Mouse (Mus musculus) heart, postnatal 25 days (tissue): Measurements from ENCODE around the gene Tec. TPM values are rescaled to one million over a fixed set of nuclear protein-coding genes. Genes with fewer than 3 reads are reported as not detected.

Experiments used
- DNase-seq: peaks from one replicate; pipeline ENCODE4 v3.0.0; 2022; ENCODE audit warnings: low spot score
- intact Hi-C: fragments of 180-260 bp; cut with DNase I; formaldehyde crosslinking; loops from one replicate; pipeline ENCODE4 v1.15.1; 2025
- total RNA-seq, 2 experiments: library from RNA; stranded (reverse); gene quantifications; 2 replicates each; pipeline ENCODE4 v1.2.3; 2021

Tec gene
- total RNA-seq, 2 experiments from 2014 or later, result 13.9 to 15.8 TPM

DNA sequence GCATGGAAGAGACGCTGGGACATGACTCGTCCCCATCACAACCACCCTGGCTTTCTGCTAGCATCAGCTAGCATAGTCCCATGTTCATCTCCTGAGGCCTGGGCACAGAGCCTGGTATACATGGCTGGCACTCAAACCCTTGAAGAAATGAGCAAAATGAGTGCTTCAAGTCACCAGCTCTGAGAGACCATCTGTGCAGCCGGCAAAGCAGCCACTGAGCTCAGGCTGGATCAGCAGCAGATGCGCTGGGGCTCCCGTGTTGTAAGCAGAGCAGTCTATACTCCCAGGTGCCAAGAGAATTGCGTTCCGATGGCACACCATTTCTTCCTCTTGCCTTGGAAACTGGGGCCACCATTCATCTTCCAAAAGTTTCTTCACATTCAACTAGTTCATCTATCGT lies 112.3 kb downstream of the Tec start:
- DNase-seq, result no peak
- intact Hi-C loops, result loop anchor here (5.0 kb wide), 2 partner anchors 89 to 201 kb away; no protein-coding TSS in a partner anchor

DNA sequence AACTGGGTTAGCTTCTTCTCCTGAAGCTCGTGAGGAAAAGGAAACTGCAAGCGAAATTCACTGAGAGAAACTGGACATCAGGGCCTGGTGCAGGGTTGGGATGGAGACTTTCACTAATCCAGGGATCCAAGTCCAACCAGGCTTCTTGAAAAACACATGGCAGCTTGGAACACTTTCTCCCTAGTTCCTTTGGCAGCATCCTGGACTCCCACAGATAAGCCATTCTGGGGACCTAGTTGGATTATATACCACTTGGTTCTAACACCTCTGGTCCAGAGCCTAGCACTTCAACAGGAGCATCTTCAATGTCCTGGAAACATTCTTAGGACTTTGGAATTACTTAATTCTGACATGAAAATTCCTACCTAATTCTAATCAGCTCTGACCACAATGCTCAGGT lies 113.2 kb downstream of the Tec start:
- no peak for DNase-seq
- intact Hi-C loops, result loop anchor here (5.0 kb wide), 2 partner anchors 88 to 202 kb away; no protein-coding TSS in a partner anchor

DNA sequence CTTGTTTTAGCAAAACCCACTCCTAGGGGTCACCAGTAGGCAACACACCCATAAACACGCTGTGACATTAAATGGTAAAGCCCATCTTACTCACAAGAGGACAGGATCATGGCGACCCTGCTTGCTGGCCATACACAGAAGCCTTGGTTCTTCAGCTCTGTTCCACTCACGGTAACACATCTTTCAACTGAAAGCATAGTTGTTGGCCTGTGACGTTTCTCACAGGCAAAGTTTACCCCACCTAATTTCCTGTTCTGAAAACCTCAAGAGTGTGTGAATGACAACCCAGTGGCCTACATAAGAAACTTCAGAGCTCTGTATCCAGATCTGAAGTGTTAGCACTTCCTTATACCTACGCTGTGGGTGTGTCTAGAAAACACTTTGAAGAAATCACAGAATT lies 115.7 kb downstream of the Tec start, which contains the start of gene Txk:
TSS of gene Txk (minus strand) at position 193 of the 400 bp plus-strand sequence.
- DNase-seq, result no peak
- intact Hi-C loops, result no loop called here

DNA sequence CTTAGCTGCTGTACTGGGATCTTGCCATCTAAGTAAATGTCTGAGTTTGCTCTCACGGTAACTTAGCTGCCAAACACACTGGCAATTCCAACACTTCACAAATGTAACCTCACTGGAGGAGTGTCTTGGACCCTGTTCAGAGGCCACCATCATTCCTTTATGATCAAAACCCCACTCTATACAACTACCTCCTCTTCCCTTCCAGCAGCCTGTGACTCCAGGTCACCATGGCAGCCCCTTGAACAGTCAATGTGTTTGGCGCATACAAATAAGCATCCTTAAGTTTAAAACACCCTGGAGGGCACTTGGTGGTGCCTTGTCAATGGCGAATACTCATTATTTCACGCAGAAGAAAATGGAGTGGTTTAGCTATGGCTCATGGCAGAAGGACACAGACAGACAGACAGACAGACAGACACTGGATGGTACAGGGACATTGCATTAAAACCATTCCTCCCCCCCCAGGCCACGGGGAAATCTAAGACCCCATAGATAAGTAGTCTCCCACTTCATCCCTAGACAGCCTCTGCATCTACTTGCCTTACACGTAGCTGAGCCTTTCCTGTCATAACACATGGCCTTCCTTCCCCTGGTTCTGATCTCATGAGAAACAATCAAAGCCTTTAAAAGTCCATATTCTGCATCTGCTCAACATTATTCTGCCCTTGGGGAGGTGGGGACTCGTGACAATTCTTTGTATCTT lies 117.1 kb downstream of the Tec start:
- intact Hi-C loops, result no loop called here
- DNase-seq, result no peak

DNA sequence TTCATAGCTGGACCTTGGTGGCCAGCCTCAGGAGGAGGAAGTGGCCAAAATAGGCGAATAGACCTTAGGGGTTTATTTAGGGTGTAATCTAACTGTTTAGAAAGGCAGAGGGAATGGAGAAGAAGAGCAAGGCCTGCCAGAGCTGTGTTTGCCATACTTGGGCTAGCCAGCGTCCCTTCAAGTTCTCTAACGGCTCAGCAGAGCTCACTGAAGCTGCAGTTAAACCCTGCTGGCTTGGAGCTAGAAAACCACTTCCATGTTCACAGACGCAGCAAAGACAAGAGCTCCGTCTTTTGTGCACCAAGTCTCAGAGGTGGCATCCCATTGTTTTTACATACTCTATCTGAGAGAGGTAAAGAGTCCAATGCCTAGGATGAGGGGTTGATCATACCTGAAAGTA lies 118.1 kb downstream of the Tec start:
- no peak for DNase-seq
- intact Hi-C loops, result no loop called here

DNA sequence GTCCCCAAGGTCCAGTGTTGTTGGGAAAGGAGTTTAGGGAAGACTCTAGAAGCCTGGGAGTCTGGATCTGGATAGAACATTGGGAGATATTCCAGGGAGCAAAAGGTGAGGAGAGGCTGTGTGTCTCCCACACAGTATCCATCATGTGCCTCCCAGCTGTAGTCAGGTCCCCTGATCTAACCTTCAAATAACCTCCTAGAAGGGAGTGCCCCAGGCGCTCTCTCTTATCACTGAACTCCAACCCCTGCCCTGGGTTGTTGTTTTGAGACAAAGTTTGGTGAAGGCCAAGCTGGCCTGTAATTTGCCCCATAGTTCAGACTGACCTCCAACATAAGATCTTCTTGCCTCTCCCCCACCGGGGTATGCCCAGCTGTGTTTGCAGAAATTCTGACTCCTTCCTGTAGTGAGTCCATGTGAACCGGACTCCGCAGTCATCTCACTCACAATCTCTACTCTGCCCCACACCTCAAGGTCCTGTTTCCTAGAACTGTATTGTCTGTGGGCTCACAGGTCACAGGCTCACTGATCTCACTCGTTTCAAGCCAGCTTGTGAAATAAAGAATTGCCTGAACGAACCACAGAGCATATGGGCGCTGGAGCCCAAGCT lies 119.5 kb downstream of the Tec start:
- DNase-seq, result no peak
- intact Hi-C loops, result no loop called here

DNA sequence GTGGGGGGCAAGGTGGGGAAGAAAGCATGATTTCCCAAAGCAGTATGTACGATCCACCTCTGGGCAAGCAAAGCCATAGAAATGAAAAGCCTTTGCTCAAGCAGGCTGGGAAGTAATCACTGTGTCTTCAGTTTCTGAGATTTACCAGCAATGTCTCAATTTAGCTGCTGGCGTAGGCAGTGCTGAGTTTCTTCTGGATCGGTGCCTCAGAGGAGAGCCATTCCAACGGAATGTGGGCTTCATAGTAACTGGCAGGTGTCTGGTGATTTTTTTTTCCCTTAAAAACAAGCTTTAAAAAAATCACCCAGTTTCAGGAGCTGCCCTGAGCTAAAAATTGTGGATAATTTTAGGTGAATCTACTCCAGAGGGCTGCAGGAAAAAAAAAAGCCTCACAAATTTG lies 120.9 kb downstream of the Tec start:
- DNase-seq, result no peak

DNA sequence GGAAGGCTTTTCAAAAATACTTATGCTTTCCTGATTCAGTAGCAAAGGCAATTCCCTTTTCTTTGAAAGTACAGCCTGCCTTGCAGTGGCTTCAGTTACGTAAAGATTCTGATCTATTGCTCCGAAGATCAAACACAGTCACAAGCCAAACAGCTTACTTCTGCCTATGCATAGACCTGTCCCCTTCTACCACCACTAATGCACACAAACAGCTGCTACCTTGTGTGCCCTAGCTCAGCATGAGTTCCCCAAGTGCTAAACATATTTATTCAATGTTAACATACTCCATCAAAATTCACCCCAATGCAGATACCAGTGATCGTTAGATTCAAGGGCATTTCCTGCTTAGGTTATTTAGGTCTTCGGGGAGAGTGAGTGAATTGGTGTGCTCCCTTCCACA lies 121.8 kb downstream of the Tec start:
- no peak for DNase-seq

More for the DNA sequence above, 120.9 kb downstream of the Tec start:
- intact Hi-C loops, result no loop called here

DNA sequence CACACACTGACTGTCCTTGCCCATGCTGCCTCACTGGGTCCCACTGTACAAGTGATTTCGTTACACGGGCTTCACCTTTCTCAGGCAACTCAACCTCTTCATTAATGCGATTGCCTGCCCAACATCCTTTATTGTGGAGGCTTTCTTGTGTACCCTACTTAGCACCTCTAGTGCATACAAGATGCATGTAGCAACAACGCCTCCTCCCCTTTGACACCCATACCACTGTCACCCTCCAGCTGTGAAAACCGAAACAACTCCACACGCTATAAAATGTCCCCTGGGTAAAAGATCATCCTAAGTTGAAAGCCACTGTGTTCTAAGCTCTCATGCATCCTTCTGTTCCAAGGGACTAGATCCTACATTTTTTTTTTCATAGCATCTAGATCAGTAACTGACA lies 125.2 kb downstream of the Tec start:
- DNase-seq, result no peak
- intact Hi-C loops, result no loop called here

More for the DNA sequence above, 121.8 kb downstream of the Tec start:
- intact Hi-C loops, result no loop called here

DNA sequence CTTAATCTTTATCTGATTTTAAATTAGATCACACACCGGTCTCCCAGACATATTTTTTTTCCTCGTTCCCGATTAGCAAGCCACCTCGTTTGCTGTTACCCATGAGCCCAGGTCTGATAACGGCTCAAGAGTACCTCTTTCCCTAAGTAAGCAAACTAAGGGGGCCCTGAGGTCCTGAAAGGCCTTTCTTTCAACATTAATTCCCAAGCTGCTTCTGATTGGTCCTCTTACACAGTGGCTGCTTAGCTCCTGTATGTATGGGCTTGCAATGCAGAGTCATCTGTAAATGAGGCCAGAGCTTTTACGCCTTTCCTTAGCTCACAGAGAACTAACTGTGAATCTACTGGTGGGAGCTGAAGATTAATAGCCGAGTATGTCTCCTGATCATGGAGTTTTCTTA lies 131.4 kb downstream of the Tec start:
- DNase-seq, result no peak
- intact Hi-C loops, result no loop called here

DNA sequence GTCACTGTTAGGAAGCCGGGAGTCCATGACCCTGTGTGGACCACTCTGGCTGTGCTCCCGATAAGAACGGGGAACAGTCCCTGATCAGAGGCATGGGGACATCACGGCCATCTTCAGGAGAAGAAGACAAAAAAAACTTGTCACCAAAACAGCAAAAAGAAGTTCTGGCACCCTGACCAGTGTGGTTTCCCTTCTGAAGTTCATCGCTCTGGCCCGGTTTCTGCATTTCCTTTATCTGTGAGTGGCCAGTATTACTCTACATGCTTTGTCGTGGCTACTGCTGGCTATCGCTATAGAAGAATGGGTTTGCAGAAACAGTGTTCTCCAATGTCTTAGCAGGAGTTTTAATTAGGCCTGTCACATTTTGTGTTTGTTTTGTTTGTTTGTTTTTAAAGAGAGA lies 131.8 kb downstream of the Tec start:
- intact Hi-C loops, result no loop called here

DNA sequence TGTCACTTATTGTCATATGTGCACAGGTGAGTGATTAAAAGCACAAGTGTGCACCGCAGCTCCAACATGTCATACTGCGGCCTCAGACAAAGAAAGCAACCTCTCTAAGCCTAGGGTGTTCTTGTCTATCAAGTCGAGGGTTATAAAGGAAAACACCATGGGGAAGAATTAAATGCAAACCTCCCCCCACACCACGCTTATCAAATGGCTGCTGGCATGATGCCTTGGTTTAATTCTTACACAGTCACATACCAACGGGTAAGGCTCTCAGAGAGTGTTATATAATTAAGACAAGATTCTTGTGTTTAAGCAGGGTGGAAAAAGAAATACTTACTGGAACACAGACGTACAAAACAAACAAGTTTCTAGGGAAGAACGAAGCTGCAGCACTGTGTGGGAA lies 132.5 kb downstream of the Tec start:
- DNase-seq, result no peak
- intact Hi-C loops, result no loop called here

More for the DNA sequence above, 131.8 kb downstream of the Tec start:
- no peak for DNase-seq

DNA sequence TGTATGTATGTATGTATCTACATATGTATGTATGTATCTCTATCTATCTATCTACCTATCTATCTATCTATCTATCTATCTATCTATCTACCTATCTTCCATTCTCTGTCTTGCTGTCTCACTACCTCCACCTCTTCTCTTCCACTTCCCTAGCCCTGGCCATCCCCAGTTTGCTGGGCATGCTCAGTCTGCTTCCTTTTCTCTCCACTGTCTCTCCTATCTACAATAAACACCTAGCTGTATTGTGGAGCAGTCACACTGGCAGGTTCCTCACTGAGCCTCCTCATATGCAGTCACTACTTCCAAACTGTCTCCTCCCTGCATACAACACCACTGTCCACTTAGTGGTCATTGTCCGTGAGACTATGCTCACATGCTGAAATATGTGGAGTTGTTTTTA lies 135.4 kb downstream of the Tec start:
- no peak for DNase-seq
- intact Hi-C loops, result no loop called here

DNA sequence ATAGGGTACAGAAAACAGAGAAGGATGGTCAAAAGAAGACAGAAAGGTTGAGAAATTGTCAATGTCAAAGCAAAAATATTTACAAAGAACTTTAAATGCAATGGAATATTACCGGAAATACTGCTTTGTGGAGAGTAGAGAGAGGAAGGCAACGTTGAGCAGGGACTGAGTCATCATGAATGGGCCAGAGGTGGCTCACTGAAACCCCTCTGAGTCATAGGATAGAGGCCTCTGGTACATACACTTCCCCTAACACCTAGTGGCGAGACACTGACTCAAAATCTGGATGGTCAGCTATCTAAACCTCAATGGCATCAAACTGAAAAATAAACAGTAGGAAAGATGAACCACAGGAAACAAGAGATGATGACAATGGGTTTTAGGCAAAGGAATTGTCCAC lies 142.9 kb downstream of the Tec start:
- intact Hi-C loops, result no loop called here

DNA sequence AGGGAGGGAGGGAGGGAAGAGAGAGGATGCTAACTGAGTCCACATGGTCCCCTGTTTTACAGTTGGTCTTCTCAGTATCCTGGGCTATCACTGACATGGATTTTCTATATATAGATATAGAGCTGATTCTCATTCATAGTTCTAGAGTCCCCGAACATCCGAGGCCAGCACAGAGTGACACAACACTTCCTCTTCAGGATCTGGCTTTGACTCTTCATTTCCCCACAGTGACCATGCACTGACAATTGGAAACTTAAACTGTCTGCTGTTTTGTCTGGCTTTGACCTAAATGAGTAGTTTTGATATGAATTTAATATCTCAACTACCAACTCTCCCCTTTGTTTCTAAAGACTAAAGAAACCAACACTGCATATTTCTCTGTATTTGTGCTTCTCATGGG lies 144.9 kb downstream of the Tec start:
- no peak for DNase-seq
- intact Hi-C loops, result no loop called here

More for the DNA sequence above, 142.9 kb downstream of the Tec start:
- DNase-seq, result no peak

DNA sequence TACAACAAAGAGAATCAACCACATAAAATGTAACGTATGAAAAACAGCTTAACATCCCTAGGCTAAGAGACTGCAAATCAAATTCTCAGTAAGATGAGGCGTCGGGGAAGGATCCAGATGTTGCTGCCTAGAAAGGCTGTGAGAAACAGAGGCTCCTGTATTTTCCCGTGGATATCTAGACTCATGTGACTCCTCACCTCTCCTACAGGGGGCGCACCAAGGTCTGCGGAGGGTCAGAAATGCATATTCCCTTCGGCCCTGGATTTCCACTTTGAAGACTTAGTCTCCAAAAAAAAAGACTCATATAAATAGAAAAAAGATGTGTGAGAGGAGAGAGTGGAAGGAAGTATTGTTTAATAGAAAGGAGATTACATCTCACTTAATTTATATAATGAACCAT lies 147.7 kb downstream of the Tec start:
- DNase-seq, result no peak
- intact Hi-C loops, result no loop called here

DNA sequence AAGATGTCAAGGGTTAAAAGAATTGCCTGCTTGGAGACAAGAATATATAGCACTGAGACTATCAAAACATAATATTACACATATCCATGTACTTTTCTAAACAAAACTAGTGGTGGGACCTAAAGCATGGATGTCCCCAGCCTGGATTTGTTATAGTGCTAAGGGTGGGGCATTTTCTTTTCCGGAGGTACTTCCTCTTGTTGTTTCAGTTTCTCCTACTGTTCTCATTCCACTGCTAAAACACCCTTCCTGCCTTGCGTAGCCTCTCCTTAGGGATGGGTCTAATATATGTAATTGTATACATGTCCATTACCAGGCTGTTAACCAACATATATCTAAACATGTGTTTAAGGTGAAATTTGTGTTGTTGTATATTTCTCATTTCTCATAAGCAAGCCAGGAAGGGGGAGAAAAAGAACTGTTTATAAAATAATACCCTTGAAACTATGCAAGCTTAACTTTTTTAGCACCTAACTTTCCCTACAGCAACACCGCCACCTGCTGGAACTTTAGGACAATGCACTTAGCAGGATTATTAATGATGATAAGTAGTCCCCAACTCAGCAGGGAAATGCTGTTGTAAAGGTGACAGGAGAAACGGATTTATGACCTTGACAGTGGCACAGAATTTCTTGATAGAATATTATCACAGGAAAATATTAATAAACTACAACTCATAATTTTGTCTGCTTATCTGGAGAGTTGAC lies 157.6 kb downstream of the Tec start:
- no peak for DNase-seq
- intact Hi-C loops, result loop anchor here (2.0 kb wide), 2 partner anchors 46 to 360 kb away; no protein-coding TSS in a partner anchor

DNA sequence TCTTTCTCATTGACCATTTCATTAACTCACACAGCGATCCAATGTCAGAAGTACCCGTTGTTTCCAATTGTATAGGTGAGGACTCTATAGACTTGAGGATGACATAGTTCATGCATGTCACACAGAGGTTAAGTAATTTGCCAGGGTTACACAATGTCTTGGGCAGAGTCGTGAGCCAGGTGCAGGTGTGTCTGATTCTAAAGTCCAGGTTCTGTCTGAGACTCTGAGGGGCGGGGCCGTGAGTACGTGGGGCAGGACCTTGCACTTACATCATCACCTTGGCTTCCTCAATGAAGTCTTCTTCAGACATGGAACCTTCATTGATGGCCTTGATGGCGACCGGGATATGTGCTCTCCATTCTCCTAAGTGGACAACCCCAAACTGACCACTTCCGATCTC lies 158.3 kb downstream of the Tec start:
- no peak for DNase-seq
- intact Hi-C loops, result loop anchor here (2.0 kb wide), 2 partner anchors 45 to 359 kb away; no protein-coding TSS in a partner anchor

DNA sequence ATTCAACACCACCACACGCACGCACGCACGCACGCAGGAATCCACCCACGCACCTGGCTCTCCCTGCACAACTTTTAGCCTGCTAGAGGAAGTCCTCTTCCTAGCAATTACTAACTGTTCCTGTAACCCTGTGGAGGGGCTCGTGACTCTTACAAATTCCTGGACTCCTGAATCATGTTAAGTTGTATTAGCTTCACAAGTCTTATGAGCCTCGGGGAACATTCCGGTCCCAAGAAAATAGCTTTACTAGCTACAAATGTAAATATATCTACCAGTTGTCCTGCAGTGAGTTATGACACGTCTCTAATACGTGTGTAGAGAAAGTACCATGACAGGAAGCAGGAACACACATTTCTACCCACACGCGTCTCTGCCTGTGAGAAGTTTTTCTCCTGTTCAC lies 158.8 kb downstream of the Tec start:
- DNase-seq, result no peak
- intact Hi-C loops, result no loop called here

DNA sequence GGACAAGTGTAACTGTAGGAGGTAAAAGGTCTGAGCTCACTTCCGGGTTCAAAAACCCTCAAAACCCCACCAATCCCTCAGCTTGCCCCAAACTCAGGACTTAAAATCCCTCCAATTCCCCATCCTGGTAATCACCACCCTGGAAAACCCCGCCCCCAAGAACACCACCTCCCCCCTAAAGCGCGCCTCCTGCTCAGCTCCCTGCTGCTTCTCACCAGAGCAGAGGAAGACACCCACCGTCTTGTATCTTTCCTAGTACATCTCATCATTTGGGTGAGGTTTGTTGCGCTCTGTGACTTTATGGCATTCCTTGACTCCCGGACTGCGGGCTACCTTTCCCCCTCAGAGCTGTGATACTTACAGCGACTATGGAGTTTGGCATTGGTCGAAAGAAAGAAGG lies 161.6 kb downstream of the Tec start:
- no peak for DNase-seq
- intact Hi-C loops, result no loop called here

DNA sequence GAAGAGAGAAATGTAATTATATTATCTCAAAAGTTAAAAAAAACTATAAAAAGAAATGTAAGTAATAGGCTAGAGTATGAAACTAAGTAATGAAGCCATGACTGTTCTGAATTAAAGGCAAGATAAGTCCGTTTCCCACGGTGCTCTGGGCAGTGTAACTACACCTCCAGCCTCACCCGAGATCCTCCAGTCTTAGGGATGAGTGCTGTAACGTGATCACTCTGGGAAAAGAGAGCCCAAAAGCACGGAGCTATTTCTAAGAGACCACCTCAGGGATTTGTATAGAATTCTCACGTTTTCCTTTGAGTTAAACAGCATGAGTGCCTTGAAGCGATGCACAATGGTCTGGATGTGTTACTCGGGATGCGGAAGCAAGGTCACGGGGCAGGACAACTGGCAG lies 162.2 kb downstream of the Tec start:
- intact Hi-C loops, result no loop called here
- DNase-seq, result no peak
